Mouse (Mus musculus) granulocyte monocyte progenitor cell, adult 5-6 weeks (primary cell): Measurements from ENCODE around the gene Nbeal1. TPM values are rescaled to one million over a fixed set of nuclear protein-coding genes. Genes with fewer than 3 reads are reported as not detected.
A peak's percentile ranks its signal among the peaks of the same experiment; 100 is the strongest.
"Not testable (repeated sequence)": the region's sequence is repeated elsewhere in the genome, so short reads cannot be mapped to it uniquely, and the experiment has no call there.

Experiments used
- ATAC-seq: replicated peaks from 2 replicates; pipeline ENCODE4 v1.8.0; 2016; ENCODE audit warnings: mild to moderate bottlenecking, moderate TSS enrichment, inconsistent platforms; ENCODE audit not compliant: poor library complexity, severe bottlenecking
- total RNA-seq, 2 experiments: library from RNA; stranded (forward) in 1 of 2; stranded (reverse) in 1 of 2; fragments of 200-712, 200-1000 nt in 1 of 2; fragments of >200 nt in 1 of 2; fragmentation: Nextera tagmentation in 1 of 2; gene quantifications; 2 replicates each; pipeline ENCODE4 v1.2.3; 2014 to 2017

Nbeal1 gene
- total RNA-seq (2014; fragmentation: Nextera tagmentation) (9.5 and 12.0 TPM in 2 replicates), total RNA-seq (2017) (9.7 and 12.7 TPM in 2 replicates)

DNA sequence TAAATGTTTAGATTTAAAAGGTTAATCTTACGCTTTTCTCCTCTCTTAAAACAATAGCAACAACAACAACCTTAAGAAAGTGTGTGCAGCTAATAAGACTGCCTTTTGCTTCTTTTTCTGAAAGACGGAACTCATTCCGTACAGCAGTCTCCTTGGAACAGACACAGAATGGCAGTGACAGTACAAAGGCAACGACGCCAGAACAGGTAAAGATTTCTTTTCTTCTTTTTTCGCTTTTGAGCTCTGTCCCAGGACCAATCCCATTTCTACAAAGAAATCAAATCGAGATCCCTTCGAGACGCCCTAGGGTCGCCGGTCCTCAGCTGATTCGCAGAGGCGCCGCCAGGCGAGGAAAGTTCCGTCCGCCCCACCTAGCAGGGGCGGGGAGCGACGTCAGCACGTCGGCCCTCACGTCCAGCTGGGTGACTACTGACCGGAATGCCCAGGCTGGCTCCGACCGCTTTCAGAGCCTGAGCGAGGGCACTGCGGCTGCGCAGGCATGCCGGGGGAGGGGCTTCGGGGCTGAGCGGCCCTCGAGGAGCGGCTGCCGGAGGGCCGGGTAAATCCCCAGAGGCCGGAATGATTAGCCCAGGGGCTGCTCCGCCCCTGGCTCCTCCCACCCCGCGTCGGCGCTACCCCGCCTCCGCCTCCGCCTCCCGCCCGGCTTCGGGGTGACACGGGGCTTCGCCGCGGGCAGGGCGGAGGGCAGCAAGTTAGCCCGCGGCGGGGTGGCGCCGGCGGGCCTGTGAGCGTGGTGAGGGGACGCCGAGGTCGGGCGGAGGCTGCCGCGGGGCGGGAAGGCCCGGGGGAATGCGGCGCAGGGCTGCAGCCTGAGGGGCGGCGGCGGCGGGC lies at the start of gene Nbeal1:
TSS of gene Nbeal1 (plus strand) at position 668 of the 852 bp plus-strand sequence.
- ATAC-seq, result peak; percentile 98

- ATAC-seq, result no peak
These were observed 43.1 kb upstream of the Nbeal1 start for GRCm38 (mm10) chr1:60137346-60137745.

DNA sequence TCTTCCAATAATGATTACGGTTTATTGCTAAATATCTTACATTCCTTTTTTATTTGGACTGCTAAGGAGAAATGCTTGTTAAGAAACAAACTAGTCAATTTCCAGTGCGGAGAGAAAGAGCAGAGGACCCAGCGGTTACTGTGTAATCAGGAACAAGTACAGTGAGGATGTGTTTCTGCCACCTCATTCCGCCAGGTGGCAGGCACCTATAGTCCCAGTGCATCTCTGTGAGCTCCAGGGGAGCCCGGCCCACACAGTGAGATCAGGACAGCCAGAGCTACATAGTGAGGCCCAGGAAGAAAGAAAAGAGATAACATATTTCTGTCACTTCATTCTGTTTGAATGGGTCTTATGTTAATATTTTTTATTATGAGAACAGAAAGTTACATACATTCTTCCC lies 27.7 kb upstream of the Nbeal1 start:
- no peak for ATAC-seq

DNA sequence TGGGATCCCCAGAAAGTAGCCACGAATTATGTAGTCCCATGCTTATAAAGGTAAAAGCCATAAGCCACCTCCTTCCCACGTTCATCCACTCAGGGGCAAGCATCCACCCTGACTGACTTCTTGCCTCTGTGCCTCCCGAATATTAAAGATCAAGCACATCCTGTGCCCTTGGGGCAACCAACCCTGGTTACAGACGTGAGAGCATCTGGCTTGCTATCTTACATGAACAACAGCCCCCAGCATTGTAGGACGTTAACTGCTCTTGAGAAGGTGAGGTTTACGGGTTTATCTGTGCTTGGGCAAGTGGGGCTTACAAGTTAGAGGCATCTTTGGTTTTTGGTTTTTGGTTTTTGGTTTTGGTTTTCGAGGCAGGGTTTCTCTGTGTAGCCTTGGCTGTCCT lies 23.7 kb upstream of the Nbeal1 start:
- ATAC-seq, result no peak

GRCm38 (mm10) chr1:60158411-60158810 lies 22.0 kb upstream of the Nbeal1 start:
- ATAC-seq, result peak; percentile 67

DNA sequence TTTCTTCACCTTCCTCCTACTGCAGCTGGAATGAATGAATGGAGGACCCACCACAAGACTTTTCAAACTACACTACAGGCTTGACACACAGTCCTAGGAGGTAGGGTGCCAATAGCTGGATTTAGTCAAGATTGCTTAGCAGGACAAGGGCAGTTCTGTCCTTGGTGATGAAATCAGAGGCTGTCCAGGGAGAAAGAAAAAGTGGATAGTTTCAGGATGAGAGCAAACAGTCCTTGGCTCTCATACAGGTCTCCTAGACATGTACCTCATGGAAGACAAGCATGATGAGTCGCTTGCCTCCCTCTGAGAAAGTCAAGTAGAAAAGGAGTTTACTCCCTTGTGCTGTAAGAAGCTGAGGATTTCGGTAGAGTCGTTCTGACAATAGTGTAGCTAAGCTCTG lies 16.7 kb upstream of the Nbeal1 start:
- ATAC-seq, result no peak

- no peak for ATAC-seq
These were observed 10.8 kb upstream of the Nbeal1 start for GRCm38 (mm10) chr1:60169626-60170025.

GRCm38 (mm10) chr1:60170251-60170650 lies 10.1 kb upstream of the Nbeal1 start:
- no peak for ATAC-seq

- ATAC-seq, result peak; percentile 78
These were observed 7.3 kb upstream of the Nbeal1 start for GRCm38 (mm10) chr1:60173119-60173518.

DNA sequence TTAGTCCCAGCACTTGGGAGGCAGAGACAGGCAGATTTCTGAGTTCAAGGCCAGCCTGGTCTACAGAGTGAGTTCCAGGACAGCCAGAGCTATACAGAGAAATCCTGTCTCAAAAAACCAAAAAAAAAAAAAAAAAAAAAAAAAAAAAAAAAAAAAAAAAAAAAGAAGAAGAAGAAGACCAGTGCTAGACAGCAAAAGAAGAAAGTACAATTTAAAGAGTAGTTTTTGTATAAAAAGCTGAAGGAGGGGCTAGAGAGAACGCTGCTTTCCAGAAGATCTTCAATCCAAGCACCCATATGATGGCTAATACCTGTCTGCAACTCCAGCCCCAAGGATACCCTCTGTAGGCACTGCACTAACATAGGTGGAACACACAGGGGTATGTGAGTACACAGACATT lies 2.6 kb upstream of the Nbeal1 start:
- ATAC-seq, result not testable (repeated sequence)

- ATAC-seq, result no peak
These were observed 1.0 kb upstream of the Nbeal1 start for GRCm38 (mm10) chr1:60179376-60179775.

DNA sequence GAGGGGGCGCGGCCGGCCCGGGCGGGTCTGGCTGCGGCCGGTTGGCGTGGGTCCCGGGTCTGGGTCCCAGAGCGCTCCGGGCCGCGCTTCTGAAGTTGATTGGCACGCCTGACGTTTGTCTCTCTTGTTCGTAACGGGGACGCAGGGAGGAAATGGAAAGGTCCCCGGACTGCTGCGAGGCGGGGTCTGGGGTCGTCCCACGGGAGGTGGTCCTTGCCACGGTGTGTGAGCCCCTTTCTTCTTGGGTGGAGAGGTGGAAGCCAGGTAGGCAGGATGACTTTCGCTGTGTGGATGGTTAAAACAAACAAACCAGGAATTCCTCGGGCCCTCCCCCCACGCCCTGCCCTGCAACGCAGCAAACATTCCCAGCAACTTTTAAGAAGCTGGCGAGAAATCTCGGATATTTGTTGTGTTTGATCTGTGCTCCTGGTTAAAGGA lies 404 bp downstream of the Nbeal1 start:
- ATAC-seq, result no peak

DNA sequence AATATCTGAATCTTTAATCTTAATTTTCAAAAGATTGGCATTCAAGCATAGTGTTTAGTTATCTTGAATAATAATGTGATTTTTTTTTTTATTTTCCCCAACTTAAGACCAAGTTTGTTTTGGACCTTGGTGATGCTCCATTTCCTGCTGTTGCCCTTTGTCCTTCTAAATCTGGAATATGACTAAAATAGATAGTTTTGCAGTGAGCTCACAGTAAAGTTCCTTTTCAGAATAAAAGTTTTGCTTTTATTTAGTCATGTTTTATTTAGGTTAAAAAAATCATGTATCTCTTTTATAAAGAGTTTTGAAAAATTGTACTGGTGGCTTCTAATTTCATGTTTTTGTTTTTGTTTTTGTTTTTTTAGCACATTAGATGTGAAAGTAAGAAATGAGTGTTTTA lies 8.1 kb downstream of the Nbeal1 start:
- no peak for ATAC-seq

GRCm38 (mm10) chr1:60196813-60197212 lies 16.4 kb downstream of the Nbeal1 start:
- no peak for ATAC-seq

DNA sequence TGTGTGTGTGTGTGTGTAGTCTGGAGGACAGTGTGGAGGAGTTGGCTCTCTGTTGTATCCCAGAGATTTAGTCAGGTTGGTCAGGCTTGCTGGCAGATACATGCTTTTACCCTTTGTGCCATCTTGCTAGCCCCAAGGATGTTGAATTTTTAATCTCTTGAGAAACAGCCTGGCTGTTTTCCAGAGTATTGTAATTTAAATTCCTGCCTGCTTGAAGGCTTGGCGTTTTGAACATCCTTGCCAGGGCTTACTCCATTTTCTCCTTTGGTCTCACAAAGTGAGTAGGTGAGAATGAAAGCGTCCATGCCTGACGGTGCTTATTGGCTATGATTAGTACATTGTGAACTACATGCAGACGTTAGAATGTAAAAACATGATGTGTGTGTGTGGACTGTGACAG lies 18.6 kb downstream of the Nbeal1 start:
- ATAC-seq, result no peak

DNA sequence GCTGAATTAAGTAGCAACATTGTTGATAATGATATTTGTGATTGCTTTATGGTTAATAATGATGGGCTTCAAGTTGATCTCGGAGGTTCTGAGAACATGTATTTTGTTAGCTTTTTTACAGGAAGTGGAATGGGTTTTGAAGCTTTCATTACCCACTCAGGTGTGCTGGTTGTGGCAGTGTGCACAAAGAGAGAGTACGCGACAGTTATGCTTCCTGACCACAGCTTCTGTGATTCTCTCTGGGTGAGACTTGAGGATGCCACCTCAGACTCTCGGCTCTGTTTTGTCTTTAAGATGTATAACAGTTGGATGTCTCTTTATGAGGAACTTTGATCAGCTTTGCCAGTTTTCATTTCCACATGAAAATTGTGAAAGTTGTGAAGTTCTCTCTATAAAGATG lies 55.9 kb downstream of the Nbeal1 start:
- no peak for ATAC-seq

GRCm38 (mm10) chr1:60240430-60240829 lies 60.0 kb downstream of the Nbeal1 start:
- no peak for ATAC-seq

GRCm38 (mm10) chr1:60268113-60268512 lies 87.7 kb downstream of the Nbeal1 start:
- no peak for ATAC-seq

DNA sequence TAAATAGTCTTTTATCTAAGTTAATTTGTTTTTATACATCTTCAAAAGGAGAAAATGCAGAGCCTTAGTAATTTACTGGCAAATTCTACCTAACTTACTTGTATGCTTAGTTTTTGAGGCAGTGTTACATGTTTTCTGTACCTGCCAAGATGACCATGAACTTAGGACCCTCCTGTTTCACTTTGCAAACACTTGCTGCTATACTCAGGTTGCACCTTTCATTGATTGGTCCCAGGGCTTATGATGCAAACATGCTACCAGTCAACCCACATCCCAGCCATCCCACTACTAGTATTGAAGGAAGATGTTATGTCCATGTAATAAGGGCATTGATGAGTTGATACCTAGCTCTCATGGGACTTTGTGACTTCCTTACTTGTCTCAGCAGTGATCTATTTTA lies 88.9 kb downstream of the Nbeal1 start:
- no peak for ATAC-seq

- no peak for ATAC-seq
These were observed 92.1 kb downstream of the Nbeal1 start for GRCm38 (mm10) chr1:60272471-60272870.

DNA sequence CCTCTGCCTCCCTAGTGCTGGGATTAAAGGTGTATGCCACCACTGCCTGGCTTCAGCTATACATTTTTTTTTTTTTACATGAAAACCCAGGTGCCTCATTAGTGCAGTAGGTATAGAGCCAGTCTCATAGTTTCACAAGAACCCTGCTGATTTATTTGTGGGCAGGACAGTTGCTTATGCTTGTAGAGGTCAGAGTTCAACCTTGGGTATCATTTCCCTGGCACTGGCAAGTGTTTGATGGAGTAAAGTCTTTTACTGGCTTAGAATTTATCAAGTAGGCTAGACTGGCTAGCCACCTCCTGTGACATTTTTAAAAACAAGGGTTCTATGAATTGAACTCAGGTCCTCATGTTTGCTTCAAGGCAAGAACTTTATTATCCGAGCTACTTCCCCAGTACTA lies 113.5 kb downstream of the Nbeal1 start:
- ATAC-seq, result no peak
